Mouse (Mus musculus) liver, postnatal 0 days (tissue): ENCODE results near the gene Psen2. TPM values are rescaled to one million over a fixed set of nuclear protein-coding genes. Genes with fewer than 3 reads are reported as not detected.
A peak's percentile ranks its signal among the peaks of the same experiment; 100 is the strongest.

Experiments used
- ATAC-seq: fragments of 200-750 bp; cut with Nextera tagmentation; 2 replicates; pipeline ENCODE4 v1.8.0; 2017; ENCODE audit warnings: mild to moderate bottlenecking, moderate library complexity
- DNase-seq: peaks from one replicate; pipeline ENCODE4 v3.0.0-alpha.2; 2016
- H3K27ac ChIP-seq: fragments of 300-500 bp; sonication (generic); 2 replicates; pipeline ENCODE4 v1.5.1; 2014; ENCODE audit warnings: antibody characterized with exemption, moderate library complexity, mild to moderate bottlenecking, low read depth
- H3K27me3 ChIP-seq: fragments of 300-500 bp; sonication (generic); 2 replicates; pipeline ENCODE4 v1.6.1; 2014; ENCODE audit warnings: low read length, control low read depth, mixed read lengths; ENCODE audit not compliant: insufficient read depth
- H3K36me3 ChIP-seq: fragments of 300-500 bp; sonication (generic); replicated peaks from 2 replicates; pipeline ENCODE4 v1.6.1; 2014; ENCODE audit warnings: mild to moderate bottlenecking, control low read depth, low read length, moderate library complexity, mixed read lengths; ENCODE audit not compliant: insufficient read depth
- H3K4me1 ChIP-seq: fragments of 300-500 bp; sonication (generic); 2 replicates; pipeline ENCODE4 v1.6.1; 2014; ENCODE audit warnings: antibody characterized with exemption, mild to moderate bottlenecking, control low read depth; ENCODE audit not compliant: insufficient read depth
- H3K4me2 ChIP-seq: fragments of 300-500 bp; sonication (generic); 2 replicates; pipeline ENCODE4 v1.6.1; 2014; ENCODE audit warnings: low read depth, mild to moderate bottlenecking, low read length, moderate library complexity, mixed read lengths
- H3K4me3 ChIP-seq: fragments of 300-500 bp; sonication (generic); 2 replicates; pipeline ENCODE4 v1.5.1; 2014; ENCODE audit warnings: low read depth, low read length
- H3K9ac ChIP-seq: fragments of 300-500 bp; sonication (generic); replicated peaks from 2 replicates; pipeline ENCODE4 v1.6.1; 2014; ENCODE audit warnings: mild to moderate bottlenecking, moderate library complexity
- H3K9me3 ChIP-seq: fragments of 300-500 bp; sonication (generic); 2 replicates; pipeline ENCODE4 v1.6.1; 2016; ENCODE audit warnings: mild to moderate bottlenecking, control low read depth, low read length, mixed read lengths
- CTCF ChIP-seq: sonication (generic); IDR thresholded peaks from 2 replicates; pipeline ENCODE4 v1.5.1; 2016; ENCODE audit warnings: antibody characterized with exemption, low read depth
- EP300 ChIP-seq: IDR thresholded peaks from 2 replicates; pipeline ENCODE4 v1.6.1; 2016; ENCODE audit warnings: antibody characterized with exemption, low read depth, mild to moderate bottlenecking
- WGBS: fragments of 180-500 bp; shearing (Covaris S2); extraction: QIAGEN DNeasy Blood & Tissue Kit; methylation state at CpG from one replicate; pipeline ENCODE4 v1.1.7; 2014; ENCODE audit not compliant: insufficient replicate concordance; 5-methylcytosine and 5-hydroxymethylcytosine counted together
- polyA plus RNA-seq: library from polyadenylated mRNA; unstranded; fragments of >200 nt; fragmentation: Nextera tagmentation; extraction: Ambion mirVana; gene quantifications from 2 replicates; pipeline ENCODE4 v1.2.1, GENCODE M21; 2015

The Psen2 gene
- polyA plus RNA-seq, 1 experiment from 2014 or later: 25.6 TPM

- no peak for ATAC-seq
- Histone ChIP-seq H3K4me3 (no peak overlapping the region), H3K27ac (no peak overlapping the region), H3K4me1 (peaks cover 3% of the 10 kb centered on the region), H3K36me3 (no peaks in the 10 kb centered on the region), H3K27me3 (no peaks in the 10 kb centered on the region), H3K4me2 (no peak overlapping the region), H3K9me3 (no peaks in the 10 kb centered on the region), H3K9ac (no peak overlapping the region)
- no peak for DNase-seq
- TF ChIP-seq EP300 (no peak), CTCF (no peak)
- 66% methylated on average over 4 of the region's 4 CpGs for WGBS
Measured at GRCm38 (mm10) chr1:180290358-180290757, 27.1 kb upstream of the Psen2 start.

- DNase-seq (no peak), ATAC-seq (no peak)
- Histone ChIP-seq H3K9ac (no peak overlapping the region), H3K27ac (peak overlapping the region; percentile 25; the same call in 1 of the 2 replicates), H3K27me3 (no peaks in the 10 kb centered on the region), H3K9me3 (no peaks in the 10 kb centered on the region), H3K36me3 (no peaks in the 10 kb centered on the region), H3K4me2 (peak overlapping the region; percentile 22; the same call in 1 of the 2 replicates), H3K4me1 (peaks cover 3% of the 10 kb centered on the region), H3K4me3 (no peak overlapping the region)
- no peak for TF ChIP-seq CTCF
- no peak for TF ChIP-seq EP300
- WGBS: 46% methylated on average over 5 of the region's 5 CpGs
Measured at GRCm38 (mm10) chr1:180289788-180290187, 26.6 kb upstream of the Psen2 start.

- no peaks in the 10 kb centered on the region for H3K9me3 ChIP-seq
- 74% methylated on average over 7 of the region's 7 CpGs for WGBS
- no peak for DNase-seq
- H3K27me3 ChIP-seq: no peaks in the 10 kb centered on the region
- H3K36me3 ChIP-seq: no peaks in the 10 kb centered on the region
- no peak overlapping the region for H3K27ac ChIP-seq
- H3K9ac ChIP-seq: no peak overlapping the region
- TF ChIP-seq EP300 (no peak), CTCF (no peak)
- 0 out of 2 replicates have a peak, but pooled peaks have one; percentile 12 for ATAC-seq
- H3K4me1 ChIP-seq: peaks cover 3% of the 10 kb centered on the region
- no peak overlapping the region for H3K4me3 ChIP-seq
- H3K4me2 ChIP-seq: peak overlapping the region; percentile 22; the same call in 1 of the 2 replicates
Measured at GRCm38 (mm10) chr1:180288872-180289468, 25.7 kb upstream of the Psen2 start.

- Histone ChIP-seq H3K9ac (no peak overlapping the region), H3K36me3 (no peaks in the 10 kb centered on the region), H3K27me3 (no peaks in the 10 kb centered on the region), H3K4me2 (no peak overlapping the region), H3K4me1 (peaks cover 7% of the 10 kb centered on the region), H3K27ac (no peak overlapping the region), H3K4me3 (no peak overlapping the region), H3K9me3 (no peaks in the 10 kb centered on the region)
- DNase-seq: no peak
- TF ChIP-seq EP300 (no peak), CTCF (no peak)
- WGBS: 65% methylated on average over 7 of the region's 7 CpGs
- no peak for ATAC-seq
Measured at GRCm38 (mm10) chr1:180288227-180288626, 25.0 kb upstream of the Psen2 start.

- no peak for ATAC-seq
- Histone ChIP-seq H3K27me3 (no peaks in the 10 kb centered on the region), H3K4me1 (peaks cover 7% of the 10 kb centered on the region), H3K9me3 (no peaks in the 10 kb centered on the region), H3K27ac (no peak overlapping the region), H3K4me2 (no peak overlapping the region), H3K36me3 (no peaks in the 10 kb centered on the region), H3K9ac (no peak overlapping the region), H3K4me3 (no peak overlapping the region)
- 69% methylated on average over 15 of the region's 15 CpGs for WGBS
- TF ChIP-seq CTCF (no peak), EP300 (no peak)
- no peak for DNase-seq
Measured at GRCm38 (mm10) chr1:180286081-180286831, 23.0 kb upstream of the Psen2 start.
